Mouse (Mus musculus): ENCODE results near the gene Adam12. TPM values are rescaled to one million over a fixed set of nuclear protein-coding genes. Genes with fewer than 3 reads are reported as not detected.
"Not testable (repeated sequence)": the region's sequence is repeated elsewhere in the genome, so short reads cannot be mapped to it uniquely, and the experiment has no call there.

Gene Adam12
- polyA plus RNA-seq, 1 experiment from 2014 or later, result 15.1 TPM

DNA sequence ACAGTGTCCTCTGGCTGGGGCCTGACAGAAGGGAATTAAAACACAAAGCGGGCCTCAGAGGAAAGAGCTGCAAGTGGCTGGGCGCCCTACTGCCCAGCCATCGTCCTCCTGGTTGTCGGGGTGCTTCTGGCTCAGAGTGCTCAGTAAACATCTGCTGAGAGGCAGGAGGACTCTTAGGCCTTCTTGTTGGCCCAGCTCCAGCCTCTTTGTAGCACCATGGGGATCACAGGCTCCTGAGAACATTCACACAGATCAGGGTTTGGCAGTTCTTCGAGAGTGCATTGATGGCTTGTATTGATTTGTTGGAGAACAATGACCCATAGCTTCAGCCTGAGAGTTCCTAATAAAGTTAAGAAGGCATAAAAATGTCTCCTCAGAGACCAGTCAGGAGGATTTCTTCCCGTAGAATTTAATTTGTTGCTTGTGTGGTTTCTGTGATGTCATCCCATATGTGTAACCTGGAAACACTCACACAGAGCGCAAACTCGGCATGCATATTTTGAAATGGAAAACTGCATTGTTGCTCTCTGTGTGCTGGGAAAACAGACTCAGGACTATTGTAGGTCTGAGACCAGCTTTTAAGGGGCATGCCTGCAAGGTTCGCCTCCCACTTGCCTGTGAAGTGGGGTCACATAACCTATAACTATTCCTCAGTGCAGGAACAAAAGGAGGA lies 347.1 kb downstream of the Adam12 start:
- H3K4me3 ChIP-seq (ENCODE audit: low read depth, low read length); H3K4me2 ChIP-seq (ENCODE audit: low read length); H3K27me3 ChIP-seq (replicated peaks; ENCODE audit: control insufficient read depth, insufficient read depth, low read length); H3K4me1 ChIP-seq (replicated peaks; ENCODE audit: control insufficient read depth, insufficient read depth, low read length); H3K9ac ChIP-seq (ENCODE audit: low read length); DNase-seq (ENCODE audit: low spot score); H3K27ac ChIP-seq (ENCODE audit: low read depth); H3K9me3 ChIP-seq (ENCODE audit: control insufficient read depth, low read length); ATAC-seq (replicated peaks; ENCODE audit: low FRiP score, low TSS enrichment, low read depth); H3K36me3 ChIP-seq (ENCODE audit: control insufficient read depth, insufficient read depth, low read length): not testable (repeated sequence)
- 70% methylated on average over 5 of the region's 9 CpGs for WGBS

DNA sequence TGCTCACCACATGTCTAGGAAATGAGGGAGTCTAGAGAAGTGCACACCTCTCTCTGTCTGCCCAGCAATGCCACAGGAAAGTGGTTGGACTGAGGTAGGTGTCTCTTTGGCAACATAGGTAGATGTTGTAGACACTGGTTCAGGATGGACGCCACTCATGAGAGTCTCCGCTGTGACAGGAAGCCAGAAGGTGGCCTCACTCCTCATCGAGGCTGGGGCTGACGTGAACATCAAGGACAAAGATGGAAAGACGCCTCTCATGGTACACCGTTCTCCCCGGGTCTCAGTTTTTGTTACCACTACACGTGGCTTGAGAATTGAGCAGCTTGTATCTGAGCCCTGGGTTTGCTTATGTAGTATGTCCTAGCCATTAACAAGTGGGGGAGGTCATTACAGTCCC lies 352.2 kb downstream of the Adam12 start:
- ATAC-seq (replicated peaks; ENCODE audit: low FRiP score, low TSS enrichment, low read depth), result no peak
- WGBS, result 97% methylated on average over 8 of the region's 8 CpGs
- no peak overlapping the region for H3K4me3 ChIP-seq (ENCODE audit: low read depth, low read length)

DNA sequence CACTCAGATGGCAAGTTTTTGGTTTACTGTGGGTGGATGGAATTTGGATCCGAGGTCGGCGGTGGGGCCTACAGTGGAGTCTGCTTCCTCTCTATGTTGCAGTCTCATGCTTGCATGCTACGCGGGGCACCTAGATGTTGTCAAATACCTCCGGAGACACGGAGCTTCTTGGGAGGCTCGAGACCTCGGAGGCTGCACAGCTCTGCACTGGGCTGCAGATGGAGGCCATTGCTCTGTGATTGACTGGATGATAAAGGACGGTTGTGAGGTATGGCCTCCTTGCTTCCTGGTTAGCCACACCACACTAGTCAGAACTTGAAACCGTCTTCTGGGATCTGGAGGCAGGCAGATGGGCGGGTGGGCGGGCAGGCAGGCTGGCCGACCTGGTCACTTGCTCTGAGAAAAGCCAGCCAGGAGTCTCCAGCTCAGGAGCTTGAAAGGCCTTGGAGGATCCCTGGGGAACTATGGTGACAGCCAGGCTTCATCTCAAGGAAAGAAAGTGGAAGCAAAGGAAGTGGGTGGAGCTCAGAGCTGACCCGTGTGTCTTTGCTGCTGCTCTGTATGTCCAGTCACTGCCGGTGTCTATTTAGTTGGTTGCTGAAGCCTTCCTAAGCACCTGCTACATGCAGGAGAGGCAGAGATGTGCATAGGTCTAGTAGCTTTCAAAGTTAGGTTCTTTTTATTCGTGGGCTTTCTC lies 355.2 kb downstream of the Adam12 start:
- Histone ChIP-seq H3K4me1 (replicated peaks; ENCODE audit: control insufficient read depth, insufficient read depth, low read length) (no peaks in the 10 kb centered on the region), H3K27ac (ENCODE audit: low read depth) (no peak overlapping the region), H3K36me3 (ENCODE audit: control insufficient read depth, insufficient read depth, low read length) (no peaks in the 10 kb centered on the region), H3K9ac (ENCODE audit: low read length) (no peak overlapping the region), H3K9me3 (ENCODE audit: control insufficient read depth, low read length) (no peaks in the 10 kb centered on the region), H3K4me2 (ENCODE audit: low read length) (no peak overlapping the region), H3K4me3 (ENCODE audit: low read depth, low read length) (no peak overlapping the region), H3K27me3 (replicated peaks; ENCODE audit: control insufficient read depth, insufficient read depth, low read length) (no peaks in the 10 kb centered on the region)
- WGBS, result 69% methylated on average over 17 of the region's 17 CpGs
- ATAC-seq (replicated peaks; ENCODE audit: low FRiP score, low TSS enrichment, low read depth) (no peak), DNase-seq (ENCODE audit: low spot score) (no peak)

More for the DNA sequence above, 352.2 kb downstream of the Adam12 start:
- Histone ChIP-seq H3K27me3 (replicated peaks; ENCODE audit: control insufficient read depth, insufficient read depth, low read length) (no peaks in the 10 kb centered on the region), H3K4me1 (replicated peaks; ENCODE audit: control insufficient read depth, insufficient read depth, low read length) (no peaks in the 10 kb centered on the region), H3K9me3 (ENCODE audit: control insufficient read depth, low read length) (no peaks in the 10 kb centered on the region), H3K27ac (ENCODE audit: low read depth) (no peak overlapping the region), H3K4me2 (ENCODE audit: low read length) (no peak overlapping the region), H3K36me3 (ENCODE audit: control insufficient read depth, insufficient read depth, low read length) (no peaks in the 10 kb centered on the region), H3K9ac (ENCODE audit: low read length) (no peak overlapping the region)
- no peak for DNase-seq (ENCODE audit: low spot score)

DNA sequence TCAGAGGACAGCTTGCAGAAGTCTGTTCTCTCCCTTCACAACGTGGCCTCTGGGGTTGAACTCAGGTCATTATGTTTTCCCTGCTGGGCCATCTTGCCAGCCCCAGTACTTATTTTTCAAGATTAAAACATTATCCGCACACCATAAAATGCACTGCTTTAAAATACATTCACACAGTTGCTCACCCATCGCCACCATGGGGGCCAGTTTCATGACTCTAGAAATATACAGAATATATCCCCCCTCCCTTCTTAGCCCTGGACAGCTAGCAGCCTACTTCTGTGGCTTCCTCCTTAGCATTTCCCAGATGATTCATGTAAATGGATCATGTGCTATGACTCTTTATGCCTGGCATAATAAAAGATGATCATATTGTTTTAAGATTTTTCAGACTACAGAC lies 355.8 kb downstream of the Adam12 start:
- DNase-seq (ENCODE audit: low spot score), result no peak

DNA sequence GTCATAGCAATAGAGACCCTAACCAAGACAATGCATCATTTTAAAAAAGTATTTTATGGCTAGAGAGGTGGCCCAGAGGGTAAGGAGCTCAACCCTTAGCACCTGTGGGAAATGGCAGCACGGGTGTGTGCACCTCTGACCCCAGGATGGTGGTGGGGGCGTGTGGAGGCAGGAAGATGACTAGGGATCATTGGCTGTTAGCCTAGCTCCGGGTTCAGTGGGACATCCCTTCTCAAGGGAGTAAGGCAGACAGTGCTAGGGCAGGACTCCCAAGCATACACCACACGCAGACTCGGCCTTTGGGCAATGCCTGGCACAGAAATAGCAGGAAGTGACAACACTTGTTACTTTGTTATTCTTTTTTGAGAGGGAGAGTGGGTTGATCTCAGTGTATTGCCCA lies 359.2 kb downstream of the Adam12 start:
- no peak overlapping the region for H3K27ac ChIP-seq (ENCODE audit: low read depth)
- ATAC-seq (replicated peaks; ENCODE audit: low FRiP score, low TSS enrichment, low read depth) (no peak), DNase-seq (ENCODE audit: low spot score) (no peak)
- H3K4me2 ChIP-seq (ENCODE audit: low read length), result no peak overlapping the region
- no peak overlapping the region for H3K4me3 ChIP-seq (ENCODE audit: low read depth, low read length)
- H3K27me3 ChIP-seq (replicated peaks; ENCODE audit: control insufficient read depth, insufficient read depth, low read length), result no peaks in the 10 kb centered on the region
- WGBS, result 81% methylated on average over 5 of the region's 5 CpGs
- no peaks in the 10 kb centered on the region for H3K9me3 ChIP-seq (ENCODE audit: control insufficient read depth, low read length)
- no peak overlapping the region for H3K9ac ChIP-seq (ENCODE audit: low read length)
- no peaks in the 10 kb centered on the region for H3K36me3 ChIP-seq (ENCODE audit: control insufficient read depth, insufficient read depth, low read length)
- no peaks in the 10 kb centered on the region for H3K4me1 ChIP-seq (replicated peaks; ENCODE audit: control insufficient read depth, insufficient read depth, low read length)

More for the DNA sequence above, 355.8 kb downstream of the Adam12 start:
- Histone ChIP-seq H3K4me2 (ENCODE audit: low read length) (no peak overlapping the region), H3K4me3 (ENCODE audit: low read depth, low read length) (no peak overlapping the region), H3K27me3 (replicated peaks; ENCODE audit: control insufficient read depth, insufficient read depth, low read length) (no peaks in the 10 kb centered on the region), H3K4me1 (replicated peaks; ENCODE audit: control insufficient read depth, insufficient read depth, low read length) (no peaks in the 10 kb centered on the region), H3K9me3 (ENCODE audit: control insufficient read depth, low read length) (no peaks in the 10 kb centered on the region), H3K36me3 (ENCODE audit: control insufficient read depth, insufficient read depth, low read length) (no peaks in the 10 kb centered on the region), H3K27ac (ENCODE audit: low read depth) (no peak overlapping the region), H3K9ac (ENCODE audit: low read length) (no peak overlapping the region)
- ATAC-seq (replicated peaks; ENCODE audit: low FRiP score, low TSS enrichment, low read depth), result no peak
- WGBS, result 67% methylated on average over 3 of the region's 3 CpGs

DNA sequence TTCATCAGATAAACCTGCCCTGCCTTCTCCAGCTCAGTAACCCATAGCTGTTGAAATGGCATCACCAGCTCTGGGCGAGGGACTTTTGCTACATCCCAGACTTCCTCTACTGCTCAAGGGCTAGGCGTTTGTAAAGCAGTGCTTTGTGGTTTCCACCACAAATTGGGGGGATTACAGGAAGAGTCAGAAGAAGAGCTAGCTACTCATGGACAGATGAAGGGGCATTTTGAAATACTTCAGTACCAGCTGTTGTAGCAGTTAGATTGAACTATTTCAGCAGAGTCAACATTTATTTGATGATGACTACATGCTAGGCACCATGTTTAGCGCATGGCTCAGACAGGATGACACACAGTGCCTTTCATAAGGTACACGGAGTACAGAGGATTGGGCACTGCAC lies 361.7 kb downstream of the Adam12 start:
- no peak for DNase-seq (ENCODE audit: low spot score)
- Histone ChIP-seq H3K27me3 (replicated peaks; ENCODE audit: control insufficient read depth, insufficient read depth, low read length) (no peaks in the 10 kb centered on the region), H3K36me3 (ENCODE audit: control insufficient read depth, insufficient read depth, low read length) (no peaks in the 10 kb centered on the region), H3K4me2 (ENCODE audit: low read length) (no peak overlapping the region), H3K9me3 (ENCODE audit: control insufficient read depth, low read length) (no peaks in the 10 kb centered on the region), H3K4me3 (ENCODE audit: low read depth, low read length) (no peak overlapping the region), H3K4me1 (replicated peaks; ENCODE audit: control insufficient read depth, insufficient read depth, low read length) (no peaks in the 10 kb centered on the region), H3K9ac (ENCODE audit: low read length) (no peak overlapping the region), H3K27ac (ENCODE audit: low read depth) (no peak overlapping the region)
- ATAC-seq (replicated peaks; ENCODE audit: low FRiP score, low TSS enrichment, low read depth), result no peak
- 89% methylated on average over 4 of the region's 4 CpGs for WGBS

DNA sequence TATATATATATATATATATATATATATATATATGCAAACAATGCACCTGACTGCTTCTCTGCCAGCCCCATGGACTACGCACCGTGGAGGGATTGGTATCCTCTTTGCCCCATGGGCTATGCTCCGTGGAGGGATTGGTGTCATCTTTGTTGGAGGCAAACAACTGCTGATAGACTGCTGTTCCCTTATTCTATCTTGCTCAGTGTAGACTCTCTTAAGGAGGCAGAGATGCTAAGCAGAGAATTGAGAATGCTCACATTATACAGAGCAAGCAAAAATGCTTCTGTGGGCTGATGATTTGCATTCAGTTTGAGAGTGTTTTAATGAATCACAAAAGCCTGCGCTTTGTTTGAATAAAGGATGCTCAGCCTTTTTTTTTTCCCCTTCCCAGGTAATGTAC lies 368.3 kb downstream of the Adam12 start:
- no peaks in the 10 kb centered on the region for H3K36me3 ChIP-seq (ENCODE audit: control insufficient read depth, insufficient read depth, low read length)
- H3K27ac ChIP-seq (ENCODE audit: low read depth), result no peak overlapping the region
- 88% methylated on average over 4 of the region's 4 CpGs for WGBS
- DNase-seq (ENCODE audit: low spot score) (no peak), ATAC-seq (replicated peaks; ENCODE audit: low FRiP score, low TSS enrichment, low read depth) (no peak)
- H3K4me2 ChIP-seq (ENCODE audit: low read length), result no peak overlapping the region
- H3K27me3 ChIP-seq (replicated peaks; ENCODE audit: control insufficient read depth, insufficient read depth, low read length), result no peaks in the 10 kb centered on the region
- no peak overlapping the region for H3K9ac ChIP-seq (ENCODE audit: low read length)
- peaks cover 3% of the 10 kb centered on the region; the same call in 1 of the 2 replicates for H3K4me1 ChIP-seq (replicated peaks; ENCODE audit: control insufficient read depth, insufficient read depth, low read length)
- H3K9me3 ChIP-seq (ENCODE audit: control insufficient read depth, low read length), result no peaks in the 10 kb centered on the region
- no peak overlapping the region for H3K4me3 ChIP-seq (ENCODE audit: low read depth, low read length)

DNA sequence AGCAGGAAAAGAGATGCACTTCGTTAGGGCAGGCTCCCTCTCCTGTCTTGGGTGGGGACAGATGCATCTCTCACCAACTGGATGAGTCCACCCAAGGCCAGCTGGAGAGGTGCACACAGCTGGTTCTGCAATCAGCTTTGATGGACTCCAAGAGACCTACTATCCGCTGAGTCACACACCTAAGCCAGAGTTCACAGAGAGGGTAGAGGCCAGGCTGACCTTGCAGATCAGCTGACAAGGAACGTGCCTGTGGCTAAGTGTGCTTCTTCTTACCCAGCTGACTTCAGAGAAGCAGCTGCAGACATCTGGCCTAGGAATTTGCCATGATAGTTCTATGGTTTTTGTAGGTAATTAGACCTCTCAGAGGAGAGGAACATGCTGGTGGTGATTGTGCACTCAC lies 368.8 kb downstream of the Adam12 start:
- Histone ChIP-seq H3K36me3 (ENCODE audit: control insufficient read depth, insufficient read depth, low read length) (no peaks in the 10 kb centered on the region), H3K27me3 (replicated peaks; ENCODE audit: control insufficient read depth, insufficient read depth, low read length) (no peaks in the 10 kb centered on the region), H3K27ac (ENCODE audit: low read depth) (no peak overlapping the region), H3K4me3 (ENCODE audit: low read depth, low read length) (no peak overlapping the region), H3K9me3 (ENCODE audit: control insufficient read depth, low read length) (no peaks in the 10 kb centered on the region), H3K4me1 (replicated peaks; ENCODE audit: control insufficient read depth, insufficient read depth, low read length) (peaks cover 3% of the 10 kb centered on the region; the same call in 1 of the 2 replicates), H3K9ac (ENCODE audit: low read length) (no peak overlapping the region), H3K4me2 (ENCODE audit: low read length) (no peak overlapping the region)
- ATAC-seq (replicated peaks; ENCODE audit: low FRiP score, low TSS enrichment, low read depth) (no peak; the same call in 1 of the 2 replicates), DNase-seq (ENCODE audit: low spot score) (peak; percentile 54)
- 54% methylated on average over 3 of the region's 3 CpGs for WGBS

DNA sequence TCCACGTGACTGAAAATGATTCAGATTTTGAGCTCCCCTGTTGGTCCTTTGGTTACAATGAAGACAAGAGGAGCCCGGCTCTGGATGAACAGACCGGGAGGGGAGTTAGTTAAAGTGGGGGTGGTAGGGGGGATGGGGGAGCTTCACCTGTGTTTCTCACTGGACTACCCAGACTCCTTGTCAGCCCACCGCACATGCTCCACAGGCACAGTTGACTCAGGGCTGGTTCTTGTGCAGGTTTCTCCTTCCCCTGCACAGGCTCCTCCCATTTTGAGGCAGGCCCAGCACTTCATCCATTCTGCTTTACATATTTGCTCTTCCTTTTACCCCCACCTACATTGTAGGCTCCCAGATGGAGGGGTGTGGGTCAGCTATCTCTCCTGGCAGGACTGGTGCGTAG lies 369.2 kb downstream of the Adam12 start:
- WGBS, result 86% methylated on average over 5 of the region's 5 CpGs
- no peak overlapping the region for H3K9ac ChIP-seq (ENCODE audit: low read length)
- H3K27me3 ChIP-seq (replicated peaks; ENCODE audit: control insufficient read depth, insufficient read depth, low read length), result no peaks in the 10 kb centered on the region
- no peak for ATAC-seq (replicated peaks; ENCODE audit: low FRiP score, low TSS enrichment, low read depth)
- no peaks in the 10 kb centered on the region for H3K9me3 ChIP-seq (ENCODE audit: control insufficient read depth, low read length)
- H3K4me2 ChIP-seq (ENCODE audit: low read length), result no peak overlapping the region
- no peak overlapping the region for H3K4me3 ChIP-seq (ENCODE audit: low read depth, low read length)
- H3K4me1 ChIP-seq (replicated peaks; ENCODE audit: control insufficient read depth, insufficient read depth, low read length), result peaks cover 3% of the 10 kb centered on the region; the same call in 1 of the 2 replicates
- H3K27ac ChIP-seq (ENCODE audit: low read depth), result no peak overlapping the region
- no peaks in the 10 kb centered on the region for H3K36me3 ChIP-seq (ENCODE audit: control insufficient read depth, insufficient read depth, low read length)
- DNase-seq (ENCODE audit: low spot score), result no peak
